Mouse (Mus musculus) thymus, postnatal 14 days (tissue): Measurements from ENCODE around the gene Srsf12.

Source experiments
- DNase-seq: peaks from one replicate; pipeline ENCODE4 v3.0.0; 2021

Gene Srsf12

GRCm38 (mm10) chr4:33249716-33250230 lies 41.0 kb downstream of the Srsf12 start:
- DNase-seq = no peak

GRCm38 (mm10) chr4:33250867-33251266 lies 42.1 kb downstream of the Srsf12 start:
- DNase-seq = no peak

GRCm38 (mm10) chr4:33254706-33255105 lies 45.9 kb downstream of the Srsf12 start:
- no peak for DNase-seq

- no peak for DNase-seq
These were observed 48.6 kb downstream of the Srsf12 start for GRCm38 (mm10) chr4:33257263-33257964.

GRCm38 (mm10) chr4:33260311-33260710 lies 51.5 kb downstream of the Srsf12 start:
- no peak for DNase-seq

- DNase-seq = no peak
These were observed 52.5 kb downstream of the Srsf12 start for GRCm38 (mm10) chr4:33261311-33261753.

GRCm38 (mm10) chr4:33262897-33263296 lies 54.1 kb downstream of the Srsf12 start:
- no peak for DNase-seq

GRCm38 (mm10) chr4:33264979-33265726 lies 56.4 kb downstream of the Srsf12 start:
- no peak for DNase-seq

GRCm38 (mm10) chr4:33270386-33271314 lies 61.9 kb downstream of the Srsf12 start:
- no peak for DNase-seq

- no peak for DNase-seq
These were observed 64.6 kb downstream of the Srsf12 start for GRCm38 (mm10) chr4:33273437-33273836.

GRCm38 (mm10) chr4:33281891-33282685 lies 73.3 kb downstream of the Srsf12 start:
- DNase-seq = no peak
